8 mouse cellular contexts compared by ENCODE assay signal in the genomic region with DNA sequence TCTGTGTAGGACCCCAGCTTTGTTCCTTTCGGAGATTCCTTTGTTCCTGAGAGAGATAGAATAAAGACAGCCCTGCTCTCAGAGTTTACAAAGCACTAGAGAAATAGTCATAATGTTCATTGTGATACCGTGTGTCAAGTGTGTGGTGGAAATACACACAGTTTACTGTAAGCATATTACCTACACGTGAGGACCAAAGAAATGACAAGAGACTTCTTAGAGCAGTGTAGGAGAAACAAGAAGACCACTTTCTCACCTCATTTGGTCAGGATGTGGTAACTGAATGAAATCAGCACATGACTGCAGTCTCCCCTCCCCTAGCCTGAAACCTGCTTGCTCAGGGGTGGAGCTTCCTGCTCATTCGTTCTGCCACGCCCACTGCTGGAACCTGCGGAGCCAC. TPM values are rescaled to one million over a fixed set of nuclear protein-coding genes. Genes with fewer than 3 reads are reported as not detected.
DNase-seq lines count a peak whose midpoint lies in the region; ATAC-seq and TF ChIP-seq lines count a peak whose summit lies in the region.

No protein-coding gene starts in this region.

- H3K4me1 ChIP-seq in heart, embryonic 11.5 days (ENCODE audit: control insufficient read depth, insufficient read depth, low read length) = peaks cover 12% of the 10 kb centered on the region
- H3K4me1 ChIP-seq in G1E (ENCODE audit: insufficient read depth, low read depth, low read length) = peaks cover 42% of the 10 kb centered on the region
- H3K4me1 ChIP-seq in forebrain, embryonic 13.5 days = peaks cover 15% of the 10 kb centered on the region
- H3K4me1 ChIP-seq in limb, embryonic 15.5 days = peaks cover 15% of the 10 kb centered on the region
- H3K4me1 ChIP-seq in neural tube, embryonic 13.5 days (replicated peaks) = peaks cover 18% of the 10 kb centered on the region

- no peaks in the 10 kb centered on the region for H3K9me3 ChIP-seq in heart, embryonic 11.5 days (replicated peaks; ENCODE audit: control insufficient read depth, low read length)
- H3K9me3 ChIP-seq in G1E (replicated peaks) = peaks cover 5% of the 10 kb centered on the region
- H3K9me3 ChIP-seq in forebrain, embryonic 13.5 days (replicated peaks) = no peaks in the 10 kb centered on the region
- H3K9me3 ChIP-seq in limb, embryonic 15.5 days = no peaks in the 10 kb centered on the region
- H3K9me3 ChIP-seq in neural tube, embryonic 13.5 days = no peaks in the 10 kb centered on the region

- intact Hi-C loops in heart, postnatal 25 days (cut with DNase I) = no loop called here

- peaks cover 9% of the 10 kb centered on the region; the same call in 1 of the 2 replicates for H3K36me3 ChIP-seq in heart, embryonic 11.5 days (ENCODE audit: control insufficient read depth, insufficient read depth, low read length)
- peaks cover 13% of the 10 kb centered on the region for H3K36me3 ChIP-seq in G1E (replicated peaks)
- peaks cover 20% of the 10 kb centered on the region; the same call in 1 of the 2 replicates for H3K36me3 ChIP-seq in forebrain, embryonic 13.5 days (ENCODE audit: poor library complexity, severe bottlenecking)
- H3K36me3 ChIP-seq in limb, embryonic 15.5 days = no peaks in the 10 kb centered on the region
- H3K36me3 ChIP-seq in neural tube, embryonic 13.5 days = peaks cover 22% of the 10 kb centered on the region

- no peaks in the 10 kb centered on the region for H3K27me3 ChIP-seq in heart, embryonic 11.5 days (ENCODE audit: control insufficient read depth, insufficient read depth, low read length)
- peaks cover 10% of the 10 kb centered on the region for H3K27me3 ChIP-seq in G1E (ENCODE audit: insufficient read depth, low read length)
- no peaks in the 10 kb centered on the region for H3K27me3 ChIP-seq in forebrain, embryonic 13.5 days
- H3K27me3 ChIP-seq in limb, embryonic 15.5 days = no peaks in the 10 kb centered on the region
- H3K27me3 ChIP-seq in neural tube, embryonic 13.5 days = no peaks in the 10 kb centered on the region

- H3K4me3 ChIP-seq in heart, embryonic 11.5 days (ENCODE audit: low read depth, low read length) = peak overlapping the region; percentile 72
- peak overlapping the region; percentile 83; the same call in 1 of the 2 replicates for H3K4me3 ChIP-seq in G1E (ENCODE audit: low read depth, low read length)
- peak overlapping the region; percentile 62 for H3K4me3 ChIP-seq in forebrain, embryonic 13.5 days
- H3K4me3 ChIP-seq in limb, embryonic 15.5 days = peak overlapping the region; percentile 67
- H3K4me3 ChIP-seq in neural tube, embryonic 13.5 days = peak overlapping the region; percentile 72

- peak overlapping the region; percentile 94 for H3K9ac ChIP-seq in heart, embryonic 11.5 days (ENCODE audit: low read depth, low read length)
- H3K9ac ChIP-seq in forebrain, embryonic 13.5 days = peak overlapping the region; percentile 14; the same call in 1 of the 2 replicates
- H3K9ac ChIP-seq in limb, embryonic 15.5 days = 0 out of 2 replicates have a peak overlapping the region, but pooled peaks have one; percentile 1
- H3K9ac ChIP-seq in neural tube, embryonic 13.5 days = peak overlapping the region; percentile 63

- 4% methylated on average over 6 of the region's 6 CpGs for WGBS in heart, embryonic 11.5 days (ENCODE audit: insufficient replicate concordance)
- 6% methylated on average over 6 of the region's 6 CpGs for WGBS in forebrain, embryonic 13.5 days
- 5% methylated on average over 6 of the region's 6 CpGs for WGBS in limb, embryonic 15.5 days
- WGBS in neural tube, embryonic 13.5 days = 7% methylated on average over 6 of the region's 6 CpGs

- H3K4me2 ChIP-seq in heart, embryonic 11.5 days = peak overlapping the region; percentile 98
- peak overlapping the region; percentile 97 for H3K4me2 ChIP-seq in forebrain, embryonic 13.5 days
- peak overlapping the region; percentile 98 for H3K4me2 ChIP-seq in limb, embryonic 15.5 days
- peak overlapping the region; percentile 82 for H3K4me2 ChIP-seq in neural tube, embryonic 13.5 days

- no peak for ATAC-seq in heart, embryonic 11.5 days (replicated peaks; ENCODE audit: insufficient number of reproducible peaks, low FRiP score, low TSS enrichment)
- no peak for ATAC-seq in G1E (ENCODE audit: extremely low read depth, insufficient number of reproducible peaks, low FRiP score, poor library complexity, severe bottlenecking)
- peak; percentile 31 for ATAC-seq in forebrain, embryonic 13.5 days
- no peak for ATAC-seq in limb, embryonic 15.5 days (ENCODE audit: insufficient number of reproducible peaks, low FRiP score, low TSS enrichment, low read depth)
- peak; percentile 27; the same call in 1 of the 2 replicates for ATAC-seq in neural tube, embryonic 13.5 days (ENCODE audit: low read depth)

- DNase-seq in heart, postnatal 25 days (ENCODE audit: low spot score) = no peak
- DNase-seq in G1E (ENCODE audit: low spot score) = peak; percentile 48
- DNase-seq in cerebellum, adult 11 months = no peak
- DNase-seq in adrenal gland, postnatal 25 days = no peak

- no peak for TF ChIP-seq CTCF in G1E (IDR thresholded peaks at IDR 0.05; ENCODE audit: low read depth, low read length)

- H3K27ac ChIP-seq in heart, embryonic 11.5 days (ENCODE audit: low read depth, low read length) = 0 out of 2 replicates have a peak overlapping the region, but pooled peaks have one; percentile 15
- no peak overlapping the region for H3K27ac ChIP-seq in forebrain, embryonic 13.5 days
- peak overlapping the region; percentile 28; the same call in 1 of the 2 replicates for H3K27ac ChIP-seq in limb, embryonic 15.5 days
- 0 out of 2 replicates have a peak overlapping the region, but pooled peaks have one; percentile 33 for H3K27ac ChIP-seq in neural tube, embryonic 13.5 days (replicated peaks)

RNA-seq across cellular contexts. Expression of a gene that starts 17.2 kb away (rescaled TPM):
- 12.3 and 18.6 TPM in 2 replicates for polyA plus RNA-seq in heart, embryonic 11.5 days (2014; fragmentation: Nextera tagmentation; extraction: Ambion mirVana)
- 1 to 10 TPM; 5.0 to 6.5 TPM for total RNA-seq in heart, postnatal 25 days (2021)
- total RNA-seq in G1E (2014; fragmentation: Nextera tagmentation) (0.45 TPM in 1 of 2 replicates, not detected in the other), G1E (2017) (0.11 and 0.23 TPM in 2 replicates)
- polyA plus RNA-seq in G1E (2012) = 0.07 and 0.12 TPM in 2 replicates
- polyA plus RNA-seq in forebrain, embryonic 13.5 days (2015; fragmentation: Nextera tagmentation; extraction: Ambion mirVana) = 29.3 and 37.9 TPM in 2 replicates
- polyA plus RNA-seq in limb, embryonic 15.5 days (2015; fragmentation: Nextera tagmentation; extraction: Ambion mirVana) = 2.7 and 3.0 TPM in 2 replicates
- polyA plus RNA-seq in neural tube, embryonic 13.5 days (2015; fragmentation: Nextera tagmentation; extraction: Ambion mirVana) = 72.2 and 78.5 TPM in 2 replicates
- total RNA-seq in adrenal gland, postnatal 25 days (2021) = 7.3 and 11.8 TPM in 2 replicates

RNA-seq across cellular contexts. Expression of a gene that starts 21.3 kb away (rescaled TPM):
- 47.5 and 49.6 TPM in 2 replicates for polyA plus RNA-seq in heart, embryonic 11.5 days (2014; fragmentation: Nextera tagmentation; extraction: Ambion mirVana)
- total RNA-seq in heart, postnatal 25 days (2021) = 10 to 100 TPM; 19.3 to 22.2 TPM
- total RNA-seq in G1E (2014; fragmentation: Nextera tagmentation) = 19.6 and 19.8 TPM in 2 replicates
- total RNA-seq in G1E (2017) = 48.2 and 60.6 TPM in 2 replicates
- 115 and 144 TPM in 2 replicates for polyA plus RNA-seq in G1E (2012)
- polyA plus RNA-seq in forebrain, embryonic 13.5 days (2015; fragmentation: Nextera tagmentation; extraction: Ambion mirVana) = 82.2 and 86.6 TPM in 2 replicates
- 45.2 and 46.0 TPM in 2 replicates for polyA plus RNA-seq in limb, embryonic 15.5 days (2015; fragmentation: Nextera tagmentation; extraction: Ambion mirVana)
- 54.1 and 63.0 TPM in 2 replicates for polyA plus RNA-seq in neural tube, embryonic 13.5 days (2015; fragmentation: Nextera tagmentation; extraction: Ambion mirVana)
- total RNA-seq in adrenal gland, postnatal 25 days (2021) = 39.3 and 42.4 TPM in 2 replicates

RNA-seq across cellular contexts. Expression of a gene that starts 21.5 kb away (rescaled TPM):
- polyA plus RNA-seq in heart, embryonic 11.5 days (2014; fragmentation: Nextera tagmentation; extraction: Ambion mirVana) = not detected in 2 replicates
- 1 to 10 TPM; 3.0 to 3.4 TPM for total RNA-seq in heart, postnatal 25 days (2021)
- total RNA-seq in G1E (2014; fragmentation: Nextera tagmentation) (38.7 and 50.5 TPM in 2 replicates), G1E (2017) (435 and 467 TPM in 2 replicates)
- polyA plus RNA-seq in G1E (2012) = 0.14 and 1.2 TPM in 2 replicates
- 0.78 and 2.2 TPM in 2 replicates for polyA plus RNA-seq in forebrain, embryonic 13.5 days (2015; fragmentation: Nextera tagmentation; extraction: Ambion mirVana)
- not detected in 2 replicates for polyA plus RNA-seq in limb, embryonic 15.5 days (2015; fragmentation: Nextera tagmentation; extraction: Ambion mirVana)
- 0.52 TPM in 1 of 2 replicates, not detected in the other for polyA plus RNA-seq in neural tube, embryonic 13.5 days (2015; fragmentation: Nextera tagmentation; extraction: Ambion mirVana)
- 7.7 and 10.9 TPM in 2 replicates for total RNA-seq in adrenal gland, postnatal 25 days (2021)

RNA-seq across cellular contexts. Expression of a gene that starts 22.5 kb away (rescaled TPM):
- polyA plus RNA-seq in heart, embryonic 11.5 days (2014; fragmentation: Nextera tagmentation; extraction: Ambion mirVana) = 3.6 and 5.5 TPM in 2 replicates
- 10 to 100 TPM; 30.5 to 34.4 TPM for total RNA-seq in heart, postnatal 25 days (2021)
- total RNA-seq in G1E (2014; fragmentation: Nextera tagmentation) (34.2 and 45.7 TPM in 2 replicates), G1E (2017) (928 and 1,027 TPM in 2 replicates)
- polyA plus RNA-seq in G1E (2012) = 2.6 and 10.9 TPM in 2 replicates
- polyA plus RNA-seq in forebrain, embryonic 13.5 days (2015; fragmentation: Nextera tagmentation; extraction: Ambion mirVana) = 13.2 and 13.3 TPM in 2 replicates
- polyA plus RNA-seq in limb, embryonic 15.5 days (2015; fragmentation: Nextera tagmentation; extraction: Ambion mirVana) = 5.9 and 8.7 TPM in 2 replicates
- polyA plus RNA-seq in neural tube, embryonic 13.5 days (2015; fragmentation: Nextera tagmentation; extraction: Ambion mirVana) = 1.1 and 2.1 TPM in 2 replicates
- total RNA-seq in adrenal gland, postnatal 25 days (2021) = 62.8 and 86.8 TPM in 2 replicates

RNA-seq across cellular contexts. Expression of a gene that starts 22.7 kb away (rescaled TPM):
- 3.3 and 5.4 TPM in 2 replicates for polyA plus RNA-seq in heart, embryonic 11.5 days (2014; fragmentation: Nextera tagmentation; extraction: Ambion mirVana)
- total RNA-seq in heart, postnatal 25 days (2021) = 10 to 100 TPM; 10.1 to 11.6 TPM
- total RNA-seq in G1E (2014; fragmentation: Nextera tagmentation) (2.7 and 4.9 TPM in 2 replicates), G1E (2017) (2.5 TPM in 2 replicates)
- polyA plus RNA-seq in G1E (2012) = 0.24 and 0.33 TPM in 2 replicates
- polyA plus RNA-seq in forebrain, embryonic 13.5 days (2015; fragmentation: Nextera tagmentation; extraction: Ambion mirVana) = 10.7 and 11.0 TPM in 2 replicates
- polyA plus RNA-seq in limb, embryonic 15.5 days (2015; fragmentation: Nextera tagmentation; extraction: Ambion mirVana) = 5.3 and 5.4 TPM in 2 replicates
- polyA plus RNA-seq in neural tube, embryonic 13.5 days (2015; fragmentation: Nextera tagmentation; extraction: Ambion mirVana) = 4.0 and 4.3 TPM in 2 replicates
- 19.4 and 21.7 TPM in 2 replicates for total RNA-seq in adrenal gland, postnatal 25 days (2021)

Comparison
In these comparisons a context has a peak if more than half of its experiments do, and no peak if none do; other contexts are left out.
1. ATAC-seq: peak in forebrain, embryonic 13.5 days (single experiment) and neural tube, embryonic 13.5 days (single experiment); none in heart, embryonic 11.5 days (single experiment), G1E (single experiment) and limb, embryonic 15.5 days (single experiment).
2. H3K9ac ChIP-seq: peak in every context shown above with its lines; median percentile 94 in heart, embryonic 11.5 days; 63 in neural tube, embryonic 13.5 days; 14 in forebrain, embryonic 13.5 days; 1 in limb, embryonic 15.5 days.
3. Peak in every context shown above with its lines, with median percentiles within 50 percentile points of each other: H3K4me2 ChIP-seq and H3K4me3 ChIP-seq.